Mouse (Mus musculus) CH12.LX (cell line): ENCODE measurements at regions not wholly inside any gene's neighbourhood (a gene's known extent, or its start where the extent isn't known, plus 50 kb on each side); places are given as distances from the start of the nearest gene placed in this dataset.

ENCODE experiments used
- DNase-seq: peaks from one replicate; pipeline ENCODE4 v3.0.0-alpha.2; 2013; ENCODE audit errors: extremely low read depth
- H3K27ac ChIP-seq: 2 replicates; pipeline ENCODE4 v1.5.1; 2012; ENCODE audit warnings: low read depth, mild to moderate bottlenecking, control low read depth, moderate library complexity; ENCODE audit not compliant: insufficient read depth
- H3K27me3 ChIP-seq: replicated peaks from 2 replicates; pipeline ENCODE3; 2012; ENCODE audit warnings: inconsistent platforms
- H3K36me3 ChIP-seq, 2 experiments: replicated peaks in 1 of 2; 2 replicates each; pipeline versions ENCODE3 to v1.6.1; 2012; ENCODE audit warnings: inconsistent platforms in 1 of 2, low read length in 1 of 2, mild to moderate bottlenecking in 1 of 2, mixed read lengths in 1 of 2, moderate library complexity in 1 of 2; ENCODE audit not compliant: control insufficient read depth in 1 of 2, insufficient read depth in 1 of 2
- H3K4me1 ChIP-seq, 2 experiments: 2 replicates each; pipeline ENCODE4 v1.6.1; 2012; ENCODE audit warnings: inconsistent platforms in 1 of 2, moderate library complexity in 1 of 2; ENCODE audit not compliant: insufficient read depth in 2 of 2, control insufficient read depth in 1 of 2
- H3K4me2 ChIP-seq: 2 replicates; pipeline ENCODE4 v1.6.1; 2012; ENCODE audit warnings: low read depth, mild to moderate bottlenecking, control low read depth; ENCODE audit not compliant: poor library complexity, insufficient read depth, severe bottlenecking
- H3K4me3 ChIP-seq, 3 experiments: fragments of 150-350 bp in 1 of 3; sonication (generic) in 1 of 3; replicated peaks in 1 of 3; 2 replicates each; pipeline versions ENCODE3 to v1.5.1; 2011 to 2012; ENCODE audit warnings: low read depth in 2 of 3, low read length in 2 of 3, mild to moderate bottlenecking in 2 of 3, moderate library complexity in 2 of 3, control low read depth in 1 of 3, improper control_type of control experiment in 1 of 3, inconsistent platforms in 1 of 3, mixed read lengths in 1 of 3; ENCODE audit not compliant: poor library complexity in 1 of 3
- H3K79me2 ChIP-seq: replicated peaks from 2 replicates; pipeline ENCODE4 v1.6.1; 2012; ENCODE audit warnings: mild to moderate bottlenecking, moderate library complexity; ENCODE audit not compliant: control insufficient read depth, poor library complexity, insufficient read depth, severe bottlenecking; ENCODE audit errors: extremely low read depth
- H3K9ac ChIP-seq: 2 replicates; pipeline ENCODE4 v1.6.1; 2012; ENCODE audit warnings: low read depth, mild to moderate bottlenecking, control low read depth, moderate library complexity; ENCODE audit not compliant: insufficient read depth
- H3K9me3 ChIP-seq: replicated peaks from 2 replicates; pipeline ENCODE3; 2012; ENCODE audit warnings: low read length, inconsistent platforms, mixed read lengths
- BHLHE40 ChIP-seq: IDR thresholded peaks from 2 replicates; pipeline ENCODE4 v1.6.1; 2011; ENCODE audit warnings: mild to moderate bottlenecking, low read depth, low read length, improper control_type of control experiment
- CHD1 ChIP-seq: IDR thresholded peaks from 2 replicates; pipeline ENCODE4 v1.6.1; 2012; ENCODE audit warnings: low read depth, low read length, improper control_type of control experiment, inconsistent platforms
- CHD2 ChIP-seq: IDR thresholded peaks from 2 replicates; pipeline ENCODE4 v1.6.1; 2011; ENCODE audit warnings: low read length, improper control_type of control experiment
- CTCF ChIP-seq, 2 experiments: IDR thresholded peaks in 1 of 2; conservative IDR thresholded peaks in 1 of 2; 2 replicates each; pipeline ENCODE4 v1.5.1; 2011 to 2012; ENCODE audit warnings: low read depth in 2 of 2, low read length in 2 of 2, improper control_type of control experiment in 1 of 2, inconsistent platforms in 1 of 2, mild to moderate bottlenecking in 1 of 2, moderate library complexity in 1 of 2
- ELF1 ChIP-seq: IDR thresholded peaks from 2 replicates; pipeline ENCODE4 v1.6.1; 2014; ENCODE audit warnings: low read depth, mild to moderate bottlenecking, inconsistent platforms, low read length, improper control_type of control experiment
- EP300 ChIP-seq: IDR thresholded peaks from 2 replicates; pipeline ENCODE4 v1.6.1; 2011; ENCODE audit warnings: low read length, improper control_type of control experiment
- GABPA ChIP-seq: IDR thresholded peaks from 2 replicates; pipeline ENCODE4 v1.6.1; 2012; ENCODE audit warnings: low read depth, low read length, improper control_type of control experiment, inconsistent platforms; ENCODE audit not compliant: insufficient replicate concordance
- HCFC1 ChIP-seq: IDR thresholded peaks from 2 replicates; pipeline ENCODE4 v1.6.1; 2012; ENCODE audit warnings: low read depth, mild to moderate bottlenecking, inconsistent platforms, low read length, improper control_type of control experiment
- IRF4 ChIP-seq: IDR thresholded peaks from 2 replicates; pipeline ENCODE4 v1.6.1; 2014; ENCODE audit warnings: low read depth, mild to moderate bottlenecking, inconsistent platforms, low read length, improper control_type of control experiment
- JUND ChIP-seq: conservative IDR thresholded peaks from 2 replicates; pipeline ENCODE4 v1.6.1; 2011; ENCODE audit warnings: low read depth, low read length, improper control_type of control experiment
- KAT2A ChIP-seq: IDR thresholded peaks from 2 replicates; pipeline ENCODE4 v1.6.1; 2012; ENCODE audit warnings: low read length, improper control_type of control experiment, inconsistent platforms; ENCODE audit not compliant: insufficient replicate concordance
- MEF2A ChIP-seq: IDR thresholded peaks from 2 replicates; pipeline ENCODE4 v1.6.1; 2014; ENCODE audit warnings: low read depth, mild to moderate bottlenecking, inconsistent platforms, low read length, improper control_type of control experiment, borderline replicate concordance
- NELFE ChIP-seq: IDR thresholded peaks from 2 replicates; pipeline ENCODE4 v1.6.1; 2011; ENCODE audit warnings: low read depth, low read length, improper control_type of control experiment
- NRF1 ChIP-seq: IDR thresholded peaks from 2 replicates; pipeline ENCODE4 v1.6.1; 2014; ENCODE audit warnings: low read depth, mild to moderate bottlenecking, inconsistent platforms, low read length, improper control_type of control experiment, moderate library complexity
- PAX5 ChIP-seq: IDR thresholded peaks from 2 replicates; pipeline ENCODE4 v1.6.1; 2012; ENCODE audit warnings: low read length, inconsistent platforms, mixed read lengths
- POLR2AphosphoS2 ChIP-seq: IDR thresholded peaks from 2 replicates; pipeline ENCODE4 v1.6.1; 2011; ENCODE audit warnings: low read depth, low read length, improper control_type of control experiment
- SIN3A ChIP-seq: IDR thresholded peaks from 2 replicates; pipeline ENCODE4 v1.6.1; 2012; ENCODE audit warnings: low read length, improper control_type of control experiment, inconsistent platforms
- SMC3 ChIP-seq: IDR thresholded peaks from 2 replicates; pipeline ENCODE4 v1.6.1; 2011; ENCODE audit warnings: low read depth, low read length, improper control_type of control experiment
- TCF12 ChIP-seq: IDR thresholded peaks from 2 replicates; pipeline ENCODE4 v1.6.1; 2014; ENCODE audit warnings: low read depth, mild to moderate bottlenecking, inconsistent platforms, low read length, improper control_type of control experiment
- USF1 ChIP-seq: IDR thresholded peaks from 2 replicates; pipeline ENCODE4 v1.6.1; 2014; ENCODE audit warnings: low read depth, mild to moderate bottlenecking, inconsistent platforms, low read length, improper control_type of control experiment
- USF2 ChIP-seq: conservative IDR thresholded peaks from 2 replicates; pipeline ENCODE4 v1.6.1; 2011; ENCODE audit warnings: low read depth, low read length, improper control_type of control experiment
- ZKSCAN1 ChIP-seq: IDR thresholded peaks from 2 replicates; pipeline ENCODE4 v1.6.1; 2012; ENCODE audit warnings: low read depth, inconsistent platforms, low read length, improper control_type of control experiment, borderline replicate concordance
- ZMIZ1 ChIP-seq: IDR thresholded peaks from 2 replicates; pipeline ENCODE4 v1.6.1; 2012; ENCODE audit warnings: low read depth, mild to moderate bottlenecking, inconsistent platforms, low read length, improper control_type of control experiment
- ZNF384 ChIP-seq: IDR thresholded peaks from 2 replicates; pipeline ENCODE4 v1.6.1; 2012; ENCODE audit warnings: low read depth, low read length, improper control_type of control experiment, inconsistent platforms
- dilution Hi-C: fragments of 300-500 bp; cut with MboI; formaldehyde crosslinking; loops from 2 replicates; pipeline ENCODE4 v1.14.3; 2020; ENCODE audit warnings: low sequenced_read_pairs; ENCODE audit not compliant: extremely low pct_unique_long_range_greater_than_20kb, extremely low pct_ligation_motif_present
- in situ Hi-C: fragments of 300-500 bp; cut with MboI; formaldehyde crosslinking; loops from 3 replicates; pipeline ENCODE4 v1.14.3; 2019; ENCODE audit warnings: low sequenced_read_pairs, low pct_ligation_motif_present, low pct_unique_long_range_greater_than_20kb, mixed read lengths

- H3K9me3 ChIP-seq = no peaks in the 10 kb centered on the region
- in situ Hi-C loops = no loop called here
- H3K36me3 ChIP-seq = no peaks in the 10 kb centered on the region
- no peak overlapping the region for H3K4me3 ChIP-seq
- no peak for DNase-seq
- H3K79me2 ChIP-seq = no peaks in the 10 kb centered on the region
- TF ChIP-seq HCFC1 = no peak
- TF ChIP-seq CTCF (conservative IDR thresholded peaks at IDR 0.05 in 1 of 2, IDR thresholded peaks at IDR 0.05 in 1 of 2; ENCODE audit: low read depth in 2 of 2, low read length in 2 of 2) = no peak
- no peak for TF ChIP-seq ELF1
- TF ChIP-seq MEF2A = no peak
- no peak for TF ChIP-seq SMC3
- no peak for TF ChIP-seq USF2
- TF ChIP-seq BHLHE40 = no peak
- no peak for TF ChIP-seq EP300
- TF ChIP-seq KAT2A = no peak
- no peak for TF ChIP-seq USF1
- TF ChIP-seq SIN3A = no peak
- TF ChIP-seq IRF4 = no peak
- no peak for TF ChIP-seq GABPA
- TF ChIP-seq PAX5 = no peak
- TF ChIP-seq POLR2AphosphoS2 = no peak
- no peak for TF ChIP-seq ZNF384
- no peak for TF ChIP-seq CHD2
- TF ChIP-seq, all 38 proteins: peak for 0
- dilution Hi-C loops = no loop called here
- Histone ChIP-seq H3K4me2 (no peak overlapping the region), H3K27ac (no peak overlapping the region), H3K4me1 (peaks cover 0 to 8% of the 10 kb centered on the region in 2 experiments; a peak in 1 of 4 replicates), H3K27me3 (no peaks in the 10 kb centered on the region), H3K9ac (no peak overlapping the region)
Measured at GRCm38 (mm10) chr8:107833481-107833880, 109.0 kb upstream of the Zfhx3 start.

GRCm38 (mm10) chr8:107846141-107846540, 96.3 kb upstream of the Zfhx3 start:
- no peak for DNase-seq
- no peaks in the 10 kb centered on the region for H3K9me3 ChIP-seq
- no peaks in the 10 kb centered on the region for H3K4me1 ChIP-seq
- in situ Hi-C loops = no loop called here
- TF ChIP-seq PAX5 (no peak), CHD1 (no peak), ZMIZ1 (no peak), NRF1 (no peak), USF2 (no peak), TCF12 (no peak), SMC3 (no peak), ZNF384 (no peak), KAT2A (no peak), USF1 (no peak), NELFE (no peak), MEF2A (no peak), EP300 (no peak), ELF1 (no peak), ZKSCAN1 (no peak), JUND (no peak)
- no peak overlapping the region for H3K4me2 ChIP-seq
- dilution Hi-C loops = no loop called here
- no peaks in the 10 kb centered on the region for H3K79me2 ChIP-seq
- no peak overlapping the region for H3K27ac ChIP-seq
- H3K9ac ChIP-seq = no peak overlapping the region
- H3K36me3 ChIP-seq = no peaks in the 10 kb centered on the region
- H3K4me3 ChIP-seq = no peak overlapping the region
- H3K27me3 ChIP-seq = no peaks in the 10 kb centered on the region
